In the genomic region with DNA sequence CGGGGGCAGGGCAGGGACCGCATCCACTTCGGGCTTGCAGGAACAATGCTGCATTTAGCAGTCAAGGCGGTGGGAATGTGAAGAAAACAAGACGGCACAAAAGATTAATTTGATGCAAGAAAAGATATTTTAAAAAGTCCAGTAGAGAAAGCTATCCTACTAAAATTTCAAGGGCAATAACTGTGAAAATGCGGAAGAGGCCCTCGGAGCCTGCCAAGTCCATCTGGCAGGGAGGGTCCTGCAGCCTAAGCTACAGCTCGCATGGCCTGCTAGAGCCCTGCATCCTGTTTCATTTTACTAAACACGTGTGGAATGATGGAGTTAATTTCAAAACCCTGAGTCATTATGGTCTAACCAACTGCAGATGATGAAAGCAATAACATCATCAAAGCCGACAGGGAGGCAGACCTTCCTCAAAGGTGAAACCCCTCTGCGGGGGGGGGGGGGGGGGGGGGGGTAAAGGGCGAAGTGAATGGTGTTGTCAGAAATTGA, we compare ENCODE assay signal across 7 mouse cellular contexts.
DNase-seq lines count a peak whose midpoint lies in the region; ATAC-seq and TF ChIP-seq lines count a peak whose summit lies in the region.

No protein-coding gene starts in this region.

- no peaks in the 10 kb centered on the region for H3K9me3 ChIP-seq in lung, postnatal 0 days (ENCODE audit: low read length)

- H3K4me1 ChIP-seq in lung, postnatal 0 days (ENCODE audit: insufficient read depth, low read depth, low read length) = no peaks in the 10 kb centered on the region
- peaks cover 10% of the 10 kb centered on the region for H3K4me1 ChIP-seq in embryonic fibroblast, embryonic 13.5 days (ENCODE audit: control insufficient read depth, insufficient read depth, low read length)
- peaks cover 17% of the 10 kb centered on the region for H3K4me1 ChIP-seq in olfactory bulb, adult 2 months (ENCODE audit: control insufficient read depth, insufficient read depth, low read length)

- no peak overlapping the region for H3K27ac ChIP-seq in lung, postnatal 0 days (ENCODE audit: low read length)
- H3K27ac ChIP-seq in embryonic fibroblast, embryonic 13.5 days (ENCODE audit: insufficient read depth, low read length) = peak overlapping the region; percentile 65
- H3K27ac ChIP-seq in olfactory bulb, adult 2 months (ENCODE audit: insufficient read depth, low read depth, low read length) = peak overlapping the region; percentile 10; the same call in 1 of the 2 replicates

- no peak for TF ChIP-seq POLR2A in embryonic fibroblast, embryonic 13.5 days (IDR thresholded peaks at IDR 0.05; ENCODE audit: low read depth, low read length)
- TF ChIP-seq POLR2A in olfactory bulb, adult 2 months (IDR thresholded peaks at IDR 0.05; ENCODE audit: insufficient read depth, low read depth, low read length) = no peak

- no peak overlapping the region for H3K9ac ChIP-seq in lung, postnatal 0 days (replicated peaks; ENCODE audit: low read depth)

- no peak for TF ChIP-seq CTCF in lung, postnatal 0 days (IDR thresholded peaks at IDR 0.05)
- no peak for TF ChIP-seq CTCF in embryonic fibroblast, embryonic 13.5 days (IDR thresholded peaks at IDR 0.05; ENCODE audit: borderline replicate concordance, insufficient read depth, low read length)
- TF ChIP-seq CTCF in olfactory bulb, adult 2 months (IDR thresholded peaks at IDR 0.05; ENCODE audit: insufficient read depth, low read depth, low read length) = no peak

- TF ChIP-seq EP300 in lung, postnatal 0 days (IDR thresholded peaks at IDR 0.05) = no peak

- H3K36me3 ChIP-seq in lung, postnatal 0 days (ENCODE audit: insufficient read depth, low read length) = no peaks in the 10 kb centered on the region

- ATAC-seq in lung, postnatal 0 days = peak; percentile 35; the same call in 1 of the 2 replicates

- H3K27me3 ChIP-seq in lung, postnatal 0 days (replicated peaks; ENCODE audit: insufficient read depth, low read length) = no peaks in the 10 kb centered on the region

- H3K4me3 ChIP-seq in lung, postnatal 0 days (ENCODE audit: low read depth, low read length) = no peak overlapping the region
- H3K4me3 ChIP-seq in embryonic fibroblast, embryonic 13.5 days (ENCODE audit: insufficient read depth, low read length) = no peak overlapping the region
- H3K4me3 ChIP-seq in olfactory bulb, adult 2 months (ENCODE audit: insufficient read depth, low read depth, low read length) = no peak overlapping the region

- WGBS in lung, postnatal 0 days = 23% methylated on average over 11 of the region's 12 CpGs
- WGBS in olfactory bulb, adult 2 months = 21% methylated on average over 12 of the region's 12 CpGs

- no peak overlapping the region for H3K4me2 ChIP-seq in lung, postnatal 0 days (replicated peaks; ENCODE audit: low read depth, low read length)

- no peak for DNase-seq in lung, postnatal 0 days (ENCODE audit: low spot score)
- DNase-seq in lung, postnatal 25 days (ENCODE audit: low spot score) = no peak
- DNase-seq in kidney, postnatal 14 days = peak; percentile 12
- DNase-seq in cerebellum, postnatal 4 days (ENCODE audit: low spot score in 2 of 2) = no peak
- no peak for DNase-seq in ovary, postnatal 10 days (ENCODE audit: low spot score)
